10 mouse cellular contexts compared by ENCODE assay signal in the genomic region with DNA sequence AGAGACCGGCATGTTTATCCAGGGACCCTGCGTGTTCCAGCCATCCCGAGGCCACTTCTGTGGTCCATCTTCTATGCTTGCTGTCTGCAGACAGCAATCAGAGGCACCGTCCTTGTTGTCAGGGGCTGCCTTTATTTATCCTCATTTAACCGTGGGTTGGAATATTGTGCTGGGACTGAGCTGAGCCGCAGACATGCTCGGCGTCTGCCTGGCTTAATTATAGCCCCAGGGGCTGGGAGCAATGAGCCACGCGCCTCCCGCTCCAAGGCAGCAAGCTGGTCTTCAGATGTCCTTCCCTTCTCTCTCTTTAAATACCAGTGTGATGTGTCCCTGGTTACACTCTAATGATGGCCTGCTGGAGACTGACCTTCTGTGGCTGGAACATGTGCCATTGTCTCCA. TPM values are rescaled to one million over a fixed set of nuclear protein-coding genes. Genes with fewer than 3 reads are reported as not detected.
DNase-seq lines count a peak whose midpoint lies in the region; ATAC-seq lines count a peak whose summit lies in the region.
"Had no signal": no experiment of that assay in that cellular context is flagged by ENCODE, and none has a peak within 500 bp of the region (broad histone marks: within the 10 kb centered on the region; RNA-seq: fewer than 3 reads in every experiment).

No protein-coding gene starts in this region.

- H3K36me3 ChIP-seq in forebrain, embryonic 15.5 days: no peaks in the 10 kb centered on the region
- no peaks in the 10 kb centered on the region for H3K36me3 ChIP-seq in limb, embryonic 10.5 days
- no peaks in the 10 kb centered on the region for H3K36me3 ChIP-seq in liver, embryonic 11.5 days (ENCODE audit: control insufficient read depth, insufficient read depth, low read length)
- H3K36me3 ChIP-seq: kidney, embryonic 15.5 days; liver, embryonic 15.5 days had no signal

- no peak overlapping the region for H3K9ac ChIP-seq in forebrain, embryonic 15.5 days (replicated peaks)
- H3K9ac ChIP-seq in liver, embryonic 11.5 days (ENCODE audit: low read depth, low read length): no peak overlapping the region
- H3K9ac ChIP-seq: kidney, embryonic 15.5 days; liver, embryonic 15.5 days had no signal

- H3K9me3 ChIP-seq in forebrain, embryonic 15.5 days: no peaks in the 10 kb centered on the region
- no peaks in the 10 kb centered on the region for H3K9me3 ChIP-seq in limb, embryonic 10.5 days (replicated peaks)
- H3K9me3 ChIP-seq in liver, embryonic 11.5 days (ENCODE audit: control insufficient read depth, low read length): no peaks in the 10 kb centered on the region
- H3K9me3 ChIP-seq: kidney, embryonic 15.5 days; liver, embryonic 15.5 days had no signal

- H3K4me1 ChIP-seq in forebrain, embryonic 15.5 days: peaks cover 32% of the 10 kb centered on the region
- peaks cover 35% of the 10 kb centered on the region for H3K4me1 ChIP-seq in limb, embryonic 10.5 days
- H3K4me1 ChIP-seq in liver, embryonic 11.5 days (replicated peaks; ENCODE audit: control insufficient read depth, insufficient read depth, low read length): no peaks in the 10 kb centered on the region

- peak; percentile 1 for DNase-seq in ovary, postnatal 36 days (ENCODE audit: low spot score)
- DNase-seq in ovary, postnatal 14 days (ENCODE audit: low spot score): no peak
- DNase-seq in limb, embryonic 10.5 days (ENCODE audit: low spot score): no peak
- no peak for DNase-seq in liver, embryonic 11.5 days (ENCODE audit: low spot score)
- no peak for DNase-seq in right cerebral cortex, postnatal 4 days
- DNase-seq in urinary bladder, postnatal 25 days (ENCODE audit: low spot score): no peak

- H3K27me3 ChIP-seq in forebrain, embryonic 15.5 days: no peaks in the 10 kb centered on the region; the same call in 1 of the 2 replicates
- H3K27me3 ChIP-seq in limb, embryonic 10.5 days (ENCODE audit: low read depth, poor library complexity, severe bottlenecking): peaks cover 34% of the 10 kb centered on the region
- peaks cover 7% of the 10 kb centered on the region for H3K27me3 ChIP-seq in liver, embryonic 11.5 days (replicated peaks; ENCODE audit: control insufficient read depth, insufficient read depth, low read length)

- WGBS in forebrain, embryonic 15.5 days: 28% methylated on average over 11 of the region's 11 CpGs
- 52% methylated on average over 11 of the region's 11 CpGs for WGBS in limb, embryonic 10.5 days
- WGBS in liver, embryonic 11.5 days: 85% methylated on average over 11 of the region's 11 CpGs

- peak overlapping the region; percentile 75 for H3K27ac ChIP-seq in forebrain, embryonic 15.5 days (replicated peaks)
- H3K27ac ChIP-seq in limb, embryonic 10.5 days: peak overlapping the region; percentile 26; the same call in 1 of the 2 replicates
- no peak overlapping the region for H3K27ac ChIP-seq in liver, embryonic 11.5 days (ENCODE audit: low read depth, low read length)
- H3K27ac ChIP-seq: kidney, embryonic 15.5 days; liver, embryonic 15.5 days had no signal

- H3K4me2 ChIP-seq in forebrain, embryonic 15.5 days (replicated peaks): no peak overlapping the region
- no peak overlapping the region for H3K4me2 ChIP-seq in liver, embryonic 11.5 days
- H3K4me2 ChIP-seq: liver, embryonic 15.5 days had no signal

- H3K4me3 ChIP-seq in forebrain, embryonic 15.5 days: no peak overlapping the region
- no peak overlapping the region for H3K4me3 ChIP-seq in limb, embryonic 10.5 days
- no peak overlapping the region for H3K4me3 ChIP-seq in liver, embryonic 11.5 days (ENCODE audit: low read depth, low read length)
- H3K4me3 ChIP-seq: kidney, embryonic 15.5 days; liver, embryonic 15.5 days; myocyte had no signal

- no peak for ATAC-seq in forebrain, embryonic 15.5 days (replicated peaks)
- ATAC-seq in liver, embryonic 11.5 days (replicated peaks; ENCODE audit: low FRiP score): no peak

RNA-seq across cellular contexts. Expression of gene Dlk1, which starts 58.2 kb away (rescaled TPM):
- polyA plus RNA-seq in forebrain, embryonic 15.5 days (2015; fragmentation: Nextera tagmentation; extraction: Ambion mirVana): 29.7 and 48.5 TPM in 2 replicates
- polyA plus RNA-seq in limb, embryonic 10.5 days (2016; fragmentation: Nextera tagmentation; extraction: Ambion mirVana): 106 and 159 TPM in 2 replicates
- polyA plus RNA-seq in liver, embryonic 11.5 days (2014; fragmentation: Nextera tagmentation; extraction: Ambion mirVana): 744 and 770 TPM in 2 replicates
- polyA plus RNA-seq: myocyte had no signal
